Mouse (Mus musculus) gastrocnemius, adult 2 months (tissue): ENCODE measurements at regions not wholly inside any gene's neighbourhood (a gene's known extent, or its start where the extent isn't known, plus 50 kb on each side); places are given as distances from the start of the nearest gene placed in this dataset.

ENCODE experiments used
- DNase-seq: peaks from one replicate; pipeline ENCODE4 v3.0.0; 2022
- H3K27ac ChIP-seq: fragments of 200-600 bp; 2 replicates; pipeline ENCODE4 v1.8.1; 2022; ENCODE audit warnings: mild to moderate bottlenecking
- H3K4me3 ChIP-seq: fragments of 200-600 bp; 2 replicates; pipeline ENCODE4 v1.8.1; 2022; ENCODE audit warnings: mild to moderate bottlenecking, moderate library complexity
- CTCF ChIP-seq: fragments of 200-600 bp; IDR thresholded peaks from 2 replicates; pipeline ENCODE4 v1.8.1; 2022; ENCODE audit warnings: antibody characterized with exemption, mild to moderate bottlenecking, moderate library complexity
- intact Hi-C: fragments of 180-260 bp; cut with DNase I; formaldehyde crosslinking; loops from one replicate; pipeline ENCODE4 v1.15.1; 2025

GRCm38 (mm10) chr7:145093417-145094133 is 114.3 kb downstream of the 1810010D01Rik start:
- H3K4me3 ChIP-seq: no peak overlapping the region
- no peak overlapping the region for H3K27ac ChIP-seq
- no peak for TF ChIP-seq CTCF
- DNase-seq: no peak
- intact Hi-C loops: no loop called here

GRCm38 (mm10) chr7:145092392-145093176 is 115.3 kb downstream of the 1810010D01Rik start:
- H3K27ac ChIP-seq: no peak overlapping the region
- intact Hi-C loops: no loop called here
- DNase-seq: no peak
- no peak for TF ChIP-seq CTCF
- no peak overlapping the region for H3K4me3 ChIP-seq

GRCm38 (mm10) chr7:145090849-145091248 is 117.1 kb downstream of the 1810010D01Rik start:
- H3K27ac ChIP-seq: no peak overlapping the region
- H3K4me3 ChIP-seq: no peak overlapping the region
- no peak for DNase-seq
- no peak for TF ChIP-seq CTCF
- intact Hi-C loops: no loop called here

- no peak for DNase-seq
- no peak overlapping the region for H3K4me3 ChIP-seq
- intact Hi-C loops: no loop called here
- H3K27ac ChIP-seq: no peak overlapping the region
- no peak for TF ChIP-seq CTCF
These were observed 118.6 kb downstream of the 1810010D01Rik start for GRCm38 (mm10) chr7:145089315-145089721.

GRCm38 (mm10) chr7:145088655-145089054 is 119.3 kb downstream of the 1810010D01Rik start:
- TF ChIP-seq CTCF: no peak
- DNase-seq: no peak
- Histone ChIP-seq H3K27ac (no peak overlapping the region), H3K4me3 (no peak overlapping the region)
- intact Hi-C loops: no loop called here

- DNase-seq: peak; percentile 56
- H3K27ac ChIP-seq: peak overlapping the region; percentile 1; the same call in 1 of the 2 replicates
- intact Hi-C loops: no loop called here
- TF ChIP-seq CTCF: no peak
- no peak overlapping the region for H3K4me3 ChIP-seq
These were observed 120.1 kb downstream of the 1810010D01Rik start for GRCm38 (mm10) chr7:145087790-145088189.

- TF ChIP-seq CTCF: no peak
- intact Hi-C loops: no loop called here
- DNase-seq: no peak
- Histone ChIP-seq H3K27ac (no peak overlapping the region), H3K4me3 (no peak overlapping the region)
These were observed 124.8 kb downstream of the 1810010D01Rik start for GRCm38 (mm10) chr7:145082917-145083752.

- intact Hi-C loops: no loop called here
- Histone ChIP-seq H3K27ac (no peak overlapping the region), H3K4me3 (no peak overlapping the region)
- no peak for DNase-seq
- no peak for TF ChIP-seq CTCF
These were observed 132.5 kb upstream of the Ccnd1 start for GRCm38 (mm10) chr7:145071996-145072790.

GRCm38 (mm10) chr7:145071533-145071932 is 131.8 kb upstream of the Ccnd1 start:
- intact Hi-C loops: no loop called here
- no peak overlapping the region for H3K4me3 ChIP-seq
- TF ChIP-seq CTCF: no peak
- H3K27ac ChIP-seq: no peak overlapping the region
- DNase-seq: no peak

- no peak for TF ChIP-seq CTCF
- intact Hi-C loops: no loop called here
- Histone ChIP-seq H3K4me3 (no peak overlapping the region), H3K27ac (no peak overlapping the region)
- DNase-seq: no peak
These were observed 127.6 kb upstream of the Ccnd1 start for GRCm38 (mm10) chr7:145067366-145067765.

GRCm38 (mm10) chr7:145056320-145056719 is 116.6 kb upstream of the Ccnd1 start:
- intact Hi-C loops: no loop called here
- no peak for TF ChIP-seq CTCF
- H3K27ac ChIP-seq: no peak overlapping the region
- DNase-seq: no peak
- no peak overlapping the region for H3K4me3 ChIP-seq

- DNase-seq: no peak
- no peak overlapping the region for H3K4me3 ChIP-seq
- no peak for TF ChIP-seq CTCF
- intact Hi-C loops: no loop called here
- no peak overlapping the region for H3K27ac ChIP-seq
These were observed 111.9 kb upstream of the Ccnd1 start for GRCm38 (mm10) chr7:145051616-145052015.
